Mouse (Mus musculus) limb, embryonic 13.5 days (tissue): ENCODE measurements around the gene Ccdc65. TPM values are rescaled to one million over a fixed set of nuclear protein-coding genes. Genes with fewer than 3 reads are reported as not detected.
A peak's percentile ranks its signal among the peaks of the same experiment; 100 is the strongest.

ENCODE experiments used
- ATAC-seq: fragments of 200-750 bp; cut with Nextera tagmentation; 2 replicates; pipeline ENCODE4 v1.8.0; 2017; ENCODE audit warnings: low read depth, moderate number of reproducible peaks, moderate TSS enrichment; ENCODE audit not compliant: low FRiP score
- H3K27ac ChIP-seq: fragments of 300-500 bp; sonication (generic); 2 replicates; pipeline ENCODE4 v1.5.1; 2015; ENCODE audit warnings: inconsistent platforms, mild to moderate bottlenecking, moderate library complexity
- H3K27me3 ChIP-seq: fragments of 300-500 bp; sonication (generic); 2 replicates; pipeline ENCODE4 v1.6.1; 2015; ENCODE audit warnings: mild to moderate bottlenecking, inconsistent platforms
- H3K36me3 ChIP-seq: fragments of 300-500 bp; sonication (generic); 2 replicates; pipeline ENCODE4 v1.6.1; 2015; ENCODE audit warnings: inconsistent platforms, mild to moderate bottlenecking, moderate library complexity
- H3K4me1 ChIP-seq: fragments of 300-500 bp; sonication (generic); 2 replicates; pipeline ENCODE4 v1.6.1; 2015; ENCODE audit warnings: inconsistent platforms
- H3K4me2 ChIP-seq: fragments of 300-500 bp; sonication (generic); replicated peaks from 2 replicates; pipeline ENCODE4 v1.6.1; 2015; ENCODE audit warnings: inconsistent platforms, mild to moderate bottlenecking, moderate library complexity
- H3K4me3 ChIP-seq: fragments of 300-500 bp; sonication (generic); 2 replicates; pipeline ENCODE4 v1.5.1; 2015; ENCODE audit warnings: moderate library complexity, mild to moderate bottlenecking, inconsistent platforms
- H3K9ac ChIP-seq: fragments of 300-500 bp; sonication (generic); 2 replicates; pipeline ENCODE4 v1.6.1; 2015; ENCODE audit warnings: mild to moderate bottlenecking, inconsistent platforms
- H3K9me3 ChIP-seq: fragments of 300-500 bp; sonication (generic); 2 replicates; pipeline ENCODE4 v1.6.1; 2016; ENCODE audit warnings: inconsistent platforms
- WGBS: fragments of 180-500 bp; shearing (Covaris S2); methylation state at CpG from one replicate; pipeline ENCODE4 v1.1.7; 2015; 5-methylcytosine and 5-hydroxymethylcytosine counted together
- polyA plus RNA-seq: library from polyadenylated mRNA; unstranded; fragments of >200 nt; fragmentation: Nextera tagmentation; extraction: Ambion mirVana; gene quantifications from 2 replicates; pipeline ENCODE4 v1.2.1, GENCODE M21; 2015

The Ccdc65 gene
- polyA plus RNA-seq, 1 experiment from 2014 or later, result 0.90 TPM

GRCm38 (mm10) chr15:98699190-98700105 is 8.6 kb upstream of the Ccdc65 start:
- WGBS, result 5% methylated on average over 40 of the region's 40 CpGs
- peaks cover 56% of the 10 kb centered on the region for H3K27me3 ChIP-seq
- H3K4me2 ChIP-seq, result peak overlapping the region; percentile 68
- H3K9me3 ChIP-seq, result no peaks in the 10 kb centered on the region
- peak overlapping the region; percentile 37 for H3K4me3 ChIP-seq
- H3K9ac ChIP-seq, result peak overlapping the region; percentile 56; the same call in 1 of the 2 replicates
- H3K27ac ChIP-seq, result no peak overlapping the region
- peaks cover 8% of the 10 kb centered on the region for H3K4me1 ChIP-seq
- ATAC-seq, result peak; percentile 76
- no peaks in the 10 kb centered on the region for H3K36me3 ChIP-seq

GRCm38 (mm10) chr15:98704312-98704711 is 3.7 kb upstream of the Ccdc65 start:
- no peak overlapping the region for H3K27ac ChIP-seq
- no peaks in the 10 kb centered on the region for H3K9me3 ChIP-seq
- no peaks in the 10 kb centered on the region for H3K36me3 ChIP-seq
- no peak overlapping the region for H3K9ac ChIP-seq
- ATAC-seq, result no peak
- no peak overlapping the region for H3K4me3 ChIP-seq
- peaks cover 72% of the 10 kb centered on the region for H3K27me3 ChIP-seq
- H3K4me1 ChIP-seq, result peaks cover 6% of the 10 kb centered on the region
- WGBS, result 63% methylated on average over 9 of the region's 9 CpGs
- no peak overlapping the region for H3K4me2 ChIP-seq

- Histone ChIP-seq H3K36me3 (no peaks in the 10 kb centered on the region), H3K9ac (no peak overlapping the region), H3K27ac (no peak overlapping the region), H3K4me3 (no peak overlapping the region), H3K4me1 (no peaks in the 10 kb centered on the region), H3K4me2 (no peak overlapping the region), H3K27me3 (peaks cover 19% of the 10 kb centered on the region), H3K9me3 (no peaks in the 10 kb centered on the region)
- no peak for ATAC-seq
- WGBS, result 16% methylated on average over 9 of the region's 9 CpGs
These were observed 2.4 kb downstream of the Ccdc65 start for GRCm38 (mm10) chr15:98710442-98710841.

- H3K9ac ChIP-seq, result no peak overlapping the region
- no peak for ATAC-seq
- H3K4me2 ChIP-seq, result no peak overlapping the region
- no peaks in the 10 kb centered on the region for H3K36me3 ChIP-seq
- no peak overlapping the region for H3K4me3 ChIP-seq
- H3K9me3 ChIP-seq, result no peaks in the 10 kb centered on the region
- H3K4me1 ChIP-seq, result no peaks in the 10 kb centered on the region
- 74% methylated on average over 5 of the region's 5 CpGs for WGBS
- H3K27ac ChIP-seq, result no peak overlapping the region
- H3K27me3 ChIP-seq, result no peaks in the 10 kb centered on the region
These were observed 6.2 kb downstream of the Ccdc65 start for GRCm38 (mm10) chr15:98714230-98714652.

- Histone ChIP-seq H3K4me3 (no peak overlapping the region), H3K4me2 (no peak overlapping the region), H3K36me3 (no peaks in the 10 kb centered on the region), H3K9me3 (no peaks in the 10 kb centered on the region), H3K27ac (no peak overlapping the region), H3K27me3 (peaks cover 3% of the 10 kb centered on the region; the same call in 1 of the 2 replicates), H3K4me1 (peaks cover 1% of the 10 kb centered on the region), H3K9ac (no peak overlapping the region)
- 59% methylated on average over 16 of the region's 16 CpGs for WGBS
- no peak for ATAC-seq
These were observed 9.3 kb downstream of the Ccdc65 start for GRCm38 (mm10) chr15:98717301-98717700.

- 77% methylated on average over 8 of the region's 8 CpGs for WGBS
- H3K4me1 ChIP-seq, result peaks cover 40% of the 10 kb centered on the region
- no peak overlapping the region for H3K4me3 ChIP-seq
- no peak overlapping the region for H3K27ac ChIP-seq
- no peaks in the 10 kb centered on the region for H3K36me3 ChIP-seq
- no peak overlapping the region for H3K4me2 ChIP-seq
- no peaks in the 10 kb centered on the region for H3K9me3 ChIP-seq
- ATAC-seq, result no peak
- peaks cover 3% of the 10 kb centered on the region; the same call in 1 of the 2 replicates for H3K27me3 ChIP-seq
- H3K9ac ChIP-seq, result no peak overlapping the region
These were observed 14.2 kb downstream of the Ccdc65 start for GRCm38 (mm10) chr15:98722191-98722590.

- no peaks in the 10 kb centered on the region for H3K36me3 ChIP-seq
- no peak overlapping the region for H3K27ac ChIP-seq
- H3K4me2 ChIP-seq, result no peak overlapping the region
- 61% methylated on average over 14 of the region's 14 CpGs for WGBS
- H3K9me3 ChIP-seq, result no peaks in the 10 kb centered on the region
- H3K4me3 ChIP-seq, result no peak overlapping the region
- no peak for ATAC-seq
- peaks cover 42% of the 10 kb centered on the region for H3K4me1 ChIP-seq
- peaks cover 3% of the 10 kb centered on the region; the same call in 1 of the 2 replicates for H3K27me3 ChIP-seq
- no peak overlapping the region for H3K9ac ChIP-seq
These were observed 14.8 kb downstream of the Ccdc65 start for GRCm38 (mm10) chr15:98722854-98723253.

- H3K9ac ChIP-seq, result no peak overlapping the region
- peak overlapping the region; percentile 10; the same call in 1 of the 2 replicates for H3K4me3 ChIP-seq
- 28% methylated on average over 19 of the region's 19 CpGs for WGBS
- H3K27me3 ChIP-seq, result peaks cover 3% of the 10 kb centered on the region; the same call in 1 of the 2 replicates
- H3K36me3 ChIP-seq, result no peaks in the 10 kb centered on the region
- no peak for ATAC-seq
- no peaks in the 10 kb centered on the region for H3K9me3 ChIP-seq
- peaks cover 56% of the 10 kb centered on the region for H3K4me1 ChIP-seq
- no peak overlapping the region for H3K27ac ChIP-seq
- H3K4me2 ChIP-seq, result peak overlapping the region; percentile 42
These were observed 16.4 kb downstream of the Ccdc65 start for GRCm38 (mm10) chr15:98724441-98724840.

GRCm38 (mm10) chr15:98726079-98726478 is 18.1 kb downstream of the Ccdc65 start:
- H3K4me3 ChIP-seq, result no peak overlapping the region
- H3K9ac ChIP-seq, result no peak overlapping the region
- no peaks in the 10 kb centered on the region for H3K36me3 ChIP-seq
- peak overlapping the region; percentile 98 for H3K4me2 ChIP-seq
- ATAC-seq, result no peak
- H3K9me3 ChIP-seq, result no peaks in the 10 kb centered on the region
- no peak overlapping the region for H3K27ac ChIP-seq
- peaks cover 3% of the 10 kb centered on the region; the same call in 1 of the 2 replicates for H3K27me3 ChIP-seq
- 76% methylated on average over 4 of the region's 4 CpGs for WGBS
- H3K4me1 ChIP-seq, result peaks cover 56% of the 10 kb centered on the region

- Histone ChIP-seq H3K9ac (peak overlapping the region; percentile 73), H3K27me3 (no peaks in the 10 kb centered on the region), H3K4me3 (peak overlapping the region; percentile 61), H3K9me3 (no peaks in the 10 kb centered on the region), H3K27ac (no peak overlapping the region), H3K4me1 (peaks cover 56% of the 10 kb centered on the region), H3K36me3 (no peaks in the 10 kb centered on the region), H3K4me2 (peak overlapping the region; percentile 98)
- no peak for ATAC-seq
- 32% methylated on average over 7 of the region's 7 CpGs for WGBS
These were observed 18.7 kb downstream of the Ccdc65 start for GRCm38 (mm10) chr15:98726746-98727145.

GRCm38 (mm10) chr15:98727443-98728321 is 19.7 kb downstream of the Ccdc65 start, which contains the start of gene Fkbp11:
Fkbp11 (minus strand) TSS chr15:98728198.
- ATAC-seq, result peak; percentile 90

More at GRCm38 (mm10) chr15:98727443-98728321, 19.7 kb downstream of the Ccdc65 start, which contains the start of gene Fkbp11:
- Histone ChIP-seq H3K36me3 (no peaks in the 10 kb centered on the region), H3K4me3 (peak within 1 kb of the TSS; percentile 61), H3K9me3 (no peaks in the 10 kb centered on the region), H3K9ac (peak within 1 kb of the TSS; percentile 73), H3K4me2 (peak within 1 kb of the TSS; percentile 98), H3K27ac (0 out of 2 replicates have a peak within 1 kb of the TSS, but pooled peaks have one; percentile 44), H3K4me1 (peaks cover 51% of the 10 kb centered on the region), H3K27me3 (no peaks in the 10 kb centered on the region)
- WGBS, result under 1% methylated on average over 39 of the region's 39 CpGs
